Mouse (Mus musculus): ENCODE measurements at regions not wholly inside any gene's neighbourhood (a gene's known extent, or its start where the extent isn't known, plus 50 kb on each side); places are given as distances from the start of the nearest gene placed in this dataset.

GRCm38 (mm10) chr6:52105031-52105593 lies 53.0 kb downstream of the Hoxa1 start:
- H3K4me3 ChIP-seq (replicated peaks) = peak overlapping the region; percentile 28
- H3K9me3 ChIP-seq (replicated peaks) = no peaks in the 10 kb centered on the region
- ATAC-seq (ENCODE audit: low FRiP score) = no peak
- H3K36me3 ChIP-seq = no peaks in the 10 kb centered on the region
- H3K4me1 ChIP-seq = peaks cover 18% of the 10 kb centered on the region
- WGBS = 10% methylated on average over 13 of the region's 13 CpGs
- H3K27me3 ChIP-seq (replicated peaks) = no peaks in the 10 kb centered on the region
- H3K4me2 ChIP-seq = peak overlapping the region; percentile 50
- H3K27ac ChIP-seq (replicated peaks) = no peak overlapping the region
- H3K9ac ChIP-seq (replicated peaks) = no peak overlapping the region

DNA sequence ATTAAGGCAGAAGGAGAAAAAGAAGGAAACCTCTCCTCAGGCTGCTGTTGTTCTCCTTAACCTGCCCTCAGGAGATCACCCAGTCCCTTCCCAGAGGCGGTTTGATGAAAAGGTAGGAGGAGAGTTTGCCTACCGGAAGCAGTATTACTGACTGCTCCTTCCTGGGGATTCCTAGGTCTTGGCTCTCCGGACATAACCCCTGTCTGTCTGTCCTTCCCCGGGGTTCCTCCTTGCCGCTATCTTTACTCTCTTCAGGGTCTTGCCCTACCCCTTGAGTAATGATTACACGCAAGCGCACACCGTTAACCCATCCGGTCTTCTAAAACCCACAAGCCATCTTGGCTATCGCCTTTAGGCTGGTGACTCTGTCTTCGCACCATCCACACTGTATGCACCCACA lies 54.0 kb downstream of the Hoxa1 start:
- no peaks in the 10 kb centered on the region for H3K27me3 ChIP-seq (replicated peaks)
- no peaks in the 10 kb centered on the region for H3K9me3 ChIP-seq (replicated peaks)
- no peak overlapping the region for H3K9ac ChIP-seq (replicated peaks)
- ATAC-seq (ENCODE audit: low FRiP score) = no peak
- no peak overlapping the region for H3K4me3 ChIP-seq (replicated peaks)
- 96% methylated on average over 11 of the region's 11 CpGs for WGBS
- no peak overlapping the region for H3K4me2 ChIP-seq
- H3K4me1 ChIP-seq = peaks cover 18% of the 10 kb centered on the region
- H3K36me3 ChIP-seq = no peaks in the 10 kb centered on the region
- H3K27ac ChIP-seq (replicated peaks) = no peak overlapping the region

DNA sequence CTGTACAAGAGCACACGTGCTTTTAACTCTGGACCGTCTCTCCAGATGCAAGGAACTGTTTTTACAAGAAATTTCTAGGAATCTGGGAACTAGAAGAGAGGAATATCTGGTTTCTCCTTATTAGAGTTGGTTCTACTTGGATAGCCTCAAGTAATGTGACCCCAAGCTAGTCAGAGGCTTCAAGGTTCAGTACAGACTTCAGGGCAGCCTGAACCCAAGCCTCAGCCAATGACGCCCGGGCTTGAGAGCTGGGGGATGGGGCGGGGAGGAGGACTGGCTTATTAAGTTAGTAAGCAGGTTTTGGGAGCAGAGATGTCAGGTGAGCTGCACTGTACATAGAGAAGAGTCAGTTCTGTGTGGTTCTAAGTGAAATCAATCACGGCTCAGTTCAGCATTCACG lies 54.5 kb downstream of the Hoxa1 start:
- Histone ChIP-seq H3K27me3 (replicated peaks) (no peaks in the 10 kb centered on the region), H3K36me3 (no peaks in the 10 kb centered on the region), H3K4me1 (peaks cover 18% of the 10 kb centered on the region), H3K9me3 (replicated peaks) (no peaks in the 10 kb centered on the region), H3K9ac (replicated peaks) (no peak overlapping the region), H3K4me3 (replicated peaks) (no peak overlapping the region), H3K27ac (replicated peaks) (no peak overlapping the region), H3K4me2 (no peak overlapping the region)
- ATAC-seq (ENCODE audit: low FRiP score) = no peak
- WGBS = 93% methylated on average over 7 of the region's 7 CpGs

GRCm38 (mm10) chr6:52102699-52103098 lies 55.4 kb downstream of the Hoxa1 start:
- peaks cover 18% of the 10 kb centered on the region for H3K4me1 ChIP-seq
- no peaks in the 10 kb centered on the region for H3K9me3 ChIP-seq (replicated peaks)
- H3K4me3 ChIP-seq (replicated peaks) = no peak overlapping the region
- 0 out of 2 replicates have a peak overlapping the region, but pooled peaks have one; percentile 5 for H3K27ac ChIP-seq (replicated peaks)
- ATAC-seq (ENCODE audit: low FRiP score) = no peak
- no peak overlapping the region for H3K9ac ChIP-seq (replicated peaks)
- no peaks in the 10 kb centered on the region for H3K36me3 ChIP-seq
- 24% methylated on average over 8 of the region's 8 CpGs for whole genome bisulfite sequencing
- H3K4me2 ChIP-seq = no peak overlapping the region
- H3K27me3 ChIP-seq (replicated peaks) = no peaks in the 10 kb centered on the region

DNA sequence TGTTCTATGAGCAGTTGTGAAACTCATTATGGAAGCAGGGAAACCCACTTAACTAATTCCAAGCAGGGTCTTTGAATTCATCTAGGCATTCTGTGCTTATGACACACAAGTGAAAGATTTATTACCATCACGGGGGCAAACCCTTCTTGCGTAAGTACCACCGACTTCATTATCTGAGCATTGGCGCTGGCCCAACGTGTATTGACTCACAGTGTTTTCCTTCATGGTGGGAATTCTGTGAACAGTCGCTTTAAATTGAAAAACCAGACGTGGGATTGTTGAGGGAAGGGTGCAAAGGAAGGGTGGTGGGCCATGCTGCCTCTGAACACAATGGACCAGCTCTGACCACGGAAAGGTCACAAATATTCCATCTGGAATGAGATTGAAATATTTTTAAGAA lies 55.9 kb downstream of the Hoxa1 start:
- Histone ChIP-seq H3K4me3 (replicated peaks) (no peak overlapping the region), H3K4me2 (no peak overlapping the region), H3K27ac (replicated peaks) (no peak overlapping the region), H3K27me3 (replicated peaks) (no peaks in the 10 kb centered on the region), H3K9me3 (replicated peaks) (no peaks in the 10 kb centered on the region), H3K36me3 (no peaks in the 10 kb centered on the region), H3K9ac (replicated peaks) (no peak overlapping the region), H3K4me1 (peaks cover 18% of the 10 kb centered on the region)
- no peak for ATAC-seq (ENCODE audit: low FRiP score)
- WGBS = 13% methylated on average over 8 of the region's 8 CpGs

- no peaks in the 10 kb centered on the region for H3K36me3 ChIP-seq
- H3K4me1 ChIP-seq = peaks cover 18% of the 10 kb centered on the region
Measured at GRCm38 (mm10) chr6:52101209-52101608, 56.9 kb downstream of the Hoxa1 start.

DNA sequence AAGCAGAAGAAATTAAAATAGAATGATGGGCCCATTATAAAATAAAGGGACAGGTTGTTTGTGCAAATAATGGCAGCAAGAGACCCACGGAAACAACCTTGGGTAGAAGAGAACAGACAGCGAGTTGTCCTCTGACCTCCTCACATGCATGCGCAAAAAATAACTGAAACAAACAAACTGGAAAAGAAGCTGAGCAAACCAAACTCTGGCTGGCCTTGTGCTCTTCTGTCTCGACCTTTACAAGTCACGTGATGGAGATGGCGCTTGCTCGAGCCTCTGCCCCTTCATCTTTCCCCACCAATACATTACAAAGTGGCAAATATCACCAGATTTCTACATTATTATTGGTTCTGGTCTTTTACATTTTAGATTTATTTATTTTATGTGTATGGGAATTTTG lies 59.3 kb downstream of the Hoxa1 start:
- H3K27ac ChIP-seq (replicated peaks) = no peak overlapping the region
- no peaks in the 10 kb centered on the region for H3K27me3 ChIP-seq (replicated peaks)
- no peak overlapping the region for H3K4me2 ChIP-seq
- no peaks in the 10 kb centered on the region for H3K9me3 ChIP-seq (replicated peaks)
- H3K9ac ChIP-seq (replicated peaks) = no peak overlapping the region
- H3K4me3 ChIP-seq (replicated peaks) = no peak overlapping the region
- H3K36me3 ChIP-seq = no peaks in the 10 kb centered on the region
- no peak for ATAC-seq (ENCODE audit: low FRiP score)
- H3K4me1 ChIP-seq = peaks cover 10% of the 10 kb centered on the region
- 94% methylated on average over 7 of the region's 7 CpGs for WGBS

More at GRCm38 (mm10) chr6:52101209-52101608, 56.9 kb downstream of the Hoxa1 start:
- Histone ChIP-seq H3K9ac (replicated peaks) (no peak overlapping the region), H3K27ac (replicated peaks) (no peak overlapping the region), H3K27me3 (replicated peaks) (no peaks in the 10 kb centered on the region), H3K4me2 (no peak overlapping the region), H3K4me3 (replicated peaks) (no peak overlapping the region), H3K9me3 (replicated peaks) (no peaks in the 10 kb centered on the region)
- 67% methylated on average over 6 of the region's 6 CpGs for WGBS
- ATAC-seq (ENCODE audit: low FRiP score) = no peak

DNA sequence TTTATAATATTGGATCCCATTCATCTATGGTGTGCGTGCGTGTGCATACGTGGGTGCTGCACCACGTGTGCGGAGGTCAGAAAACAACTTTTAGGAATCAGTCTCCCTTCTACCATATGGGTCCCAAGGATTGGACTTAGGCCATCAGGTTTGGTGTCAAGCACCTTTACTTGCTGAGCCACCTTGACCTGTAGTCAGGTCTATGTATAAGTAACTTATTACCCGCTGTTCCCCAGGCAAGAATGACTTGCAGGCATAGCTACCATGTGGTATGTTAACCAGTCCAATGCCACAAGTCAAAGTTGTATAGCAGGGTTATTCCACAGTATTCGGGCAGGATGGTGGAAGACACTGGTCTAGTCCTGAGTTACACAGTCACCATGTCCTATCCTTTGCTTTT lies 62.5 kb downstream of the Hoxa1 start:
- no peak overlapping the region for H3K4me3 ChIP-seq (replicated peaks)

GRCm38 (mm10) chr6:52091445-52091844 lies 66.7 kb downstream of the Hoxa1 start:
- no peaks in the 10 kb centered on the region for H3K36me3 ChIP-seq
- no peaks in the 10 kb centered on the region for H3K27me3 ChIP-seq (replicated peaks)
- ATAC-seq (ENCODE audit: low FRiP score) = no peak
- no peak overlapping the region for H3K4me3 ChIP-seq (replicated peaks)
- no peaks in the 10 kb centered on the region for H3K4me1 ChIP-seq
- WGBS = 50% methylated on average over 5 of the region's 5 CpGs
- H3K9ac ChIP-seq (replicated peaks) = no peak overlapping the region
- H3K9me3 ChIP-seq (replicated peaks) = no peaks in the 10 kb centered on the region
- H3K27ac ChIP-seq (replicated peaks) = no peak overlapping the region
- no peak overlapping the region for H3K4me2 ChIP-seq

More for the DNA sequence above, 62.5 kb downstream of the Hoxa1 start:
- 98% methylated on average over 7 of the region's 7 CpGs for WGBS
- H3K36me3 ChIP-seq = no peaks in the 10 kb centered on the region
- no peak overlapping the region for H3K9ac ChIP-seq (replicated peaks)
- no peaks in the 10 kb centered on the region for H3K27me3 ChIP-seq (replicated peaks)
- no peak overlapping the region for H3K4me2 ChIP-seq
- no peak for ATAC-seq (ENCODE audit: low FRiP score)
- no peaks in the 10 kb centered on the region for H3K4me1 ChIP-seq
- no peak overlapping the region for H3K27ac ChIP-seq (replicated peaks)
- H3K9me3 ChIP-seq (replicated peaks) = no peaks in the 10 kb centered on the region

- Histone ChIP-seq H3K27me3 (replicated peaks) (no peaks in the 10 kb centered on the region), H3K36me3 (no peaks in the 10 kb centered on the region), H3K9me3 (replicated peaks) (no peaks in the 10 kb centered on the region), H3K4me2 (no peak overlapping the region), H3K4me3 (replicated peaks) (no peak overlapping the region), H3K9ac (replicated peaks) (no peak overlapping the region), H3K27ac (replicated peaks) (no peak overlapping the region), H3K4me1 (no peaks in the 10 kb centered on the region)
- WGBS = 82% methylated on average over 17 of the region's 17 CpGs
- no peak for ATAC-seq (ENCODE audit: low FRiP score)
Measured at GRCm38 (mm10) chr6:52085932-52086643, 72.0 kb downstream of the Hoxa1 start.

GRCm38 (mm10) chr6:52084622-52085021 lies 72.3 kb upstream of the Skap2 start:
- Histone ChIP-seq H3K36me3 (no peaks in the 10 kb centered on the region), H3K9me3 (replicated peaks) (no peaks in the 10 kb centered on the region), H3K27me3 (replicated peaks) (no peaks in the 10 kb centered on the region), H3K4me2 (no peak overlapping the region), H3K4me1 (0 out of 2 replicates have a peak, but pooled peaks cover 1% of the 10 kb centered on the region), H3K4me3 (replicated peaks) (no peak overlapping the region), H3K9ac (replicated peaks) (no peak overlapping the region), H3K27ac (replicated peaks) (no peak overlapping the region)
- ATAC-seq (ENCODE audit: low FRiP score) = no peak
- WGBS = 99% methylated on average over 2 of the region's 2 CpGs

DNA sequence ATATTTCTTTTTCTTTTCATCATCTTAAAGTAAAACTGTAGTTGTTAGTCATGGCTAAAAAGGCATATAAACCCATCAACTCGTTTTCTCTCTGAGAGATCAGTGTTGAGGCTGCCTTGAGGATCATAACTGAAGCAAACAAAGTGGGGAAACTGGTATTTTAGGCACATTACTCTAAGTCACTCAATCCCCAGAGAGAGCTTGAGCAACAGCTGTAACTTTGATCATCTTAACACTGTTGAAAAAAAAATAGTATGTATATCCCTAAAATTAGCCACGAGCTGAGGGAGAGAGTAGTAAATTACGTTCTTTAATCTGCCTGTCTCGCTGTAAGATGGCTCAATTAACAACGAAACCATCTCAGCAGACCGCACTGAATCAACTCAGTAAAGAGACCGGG lies 67.2 kb upstream of the Skap2 start:
- Histone ChIP-seq H3K4me3 (replicated peaks) (no peak overlapping the region), H3K9me3 (replicated peaks) (no peaks in the 10 kb centered on the region), H3K9ac (replicated peaks) (no peak overlapping the region), H3K27me3 (replicated peaks) (no peaks in the 10 kb centered on the region), H3K4me1 (peaks cover 15% of the 10 kb centered on the region), H3K27ac (replicated peaks) (no peak overlapping the region), H3K4me2 (0 out of 2 replicates have a peak overlapping the region, but pooled peaks have one; percentile 36), H3K36me3 (no peaks in the 10 kb centered on the region)
- no peak for ATAC-seq (ENCODE audit: low FRiP score)
- 8% methylated on average over 7 of the region's 7 CpGs for WGBS

Measured in neural tube, embryonic 15.5 days (tissue).